Mouse (Mus musculus) stomach, postnatal 0 days (tissue): ENCODE data around the gene Hcrtr1.

Experiments
- CTCF ChIP-seq: IDR thresholded peaks from 2 replicates; pipeline ENCODE4 v1.5.1; 2016; ENCODE audit warnings: antibody characterized with exemption, low read depth, mild to moderate bottlenecking, moderate library complexity
- EP300 ChIP-seq: optimal IDR thresholded peaks from 2 replicates; pipeline ENCODE3; 2016; ENCODE audit warnings: antibody characterized with exemption

DNA sequence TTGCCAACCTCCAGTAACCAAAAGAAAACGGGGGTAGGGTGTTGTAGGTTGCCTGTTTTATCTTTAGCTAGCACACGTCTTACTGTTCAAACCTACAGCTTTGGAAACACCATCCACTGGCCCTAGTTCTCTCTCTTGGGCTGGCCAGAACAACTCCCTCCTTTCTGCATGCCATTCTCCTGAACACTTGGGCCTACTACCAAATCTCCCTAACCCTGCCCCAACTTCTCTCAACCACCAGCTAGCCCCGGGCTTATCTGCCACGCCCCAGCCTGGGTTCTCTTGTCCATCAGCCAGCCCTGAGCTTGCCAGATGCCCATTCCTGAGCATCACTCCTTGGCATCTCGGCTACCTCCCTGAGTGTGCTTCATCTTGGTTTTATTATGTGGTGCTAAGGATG lies 10.3 kb downstream of the Hcrtr1 start:
- TF ChIP-seq CTCF (no peak), EP300 (no peak)
